Mouse (Mus musculus): ENCODE results near the gene Klri1. TPM values are rescaled to one million over a fixed set of nuclear protein-coding genes. Genes with fewer than 3 reads are reported as not detected.

Klri1 gene
- polyA plus RNA-seq (2012; rRNA removed) (0.09 TPM in 1 of 2 replicates, not detected in the other), polyA plus RNA-seq (2014; fragmentation: Nextera tagmentation; extraction: Ambion mirVana) (not detected in 2 replicates)

- Histone ChIP-seq H3K9me3 (ENCODE audit: control insufficient read depth, low read length) (no peaks in the 10 kb centered on the region), H3K4me1 (ENCODE audit: control insufficient read depth, insufficient read depth, low read length) (no peaks in the 10 kb centered on the region), H3K27ac (replicated peaks; ENCODE audit: low read depth, low read length) (no peak within 1 kb of the TSS), H3K9ac (ENCODE audit: low read depth, low read length, severe bottlenecking) (no peak within 1 kb of the TSS), H3K27me3 (ENCODE audit: control insufficient read depth, insufficient read depth, low read length) (no peaks in the 10 kb centered on the region), H3K4me2 (replicated peaks; ENCODE audit: low read depth, low read length, severe bottlenecking) (no peak within 1 kb of the TSS), H3K36me3 (ENCODE audit: control insufficient read depth, insufficient read depth, low read length) (no peaks in the 10 kb centered on the region), H3K4me3 (replicated peaks; ENCODE audit: low read length) (no peak within 1 kb of the TSS)
- WGBS, result 93% methylated on average over 4 of the region's 4 CpGs
- DNase-seq (ENCODE audit: low spot score), result no peak
- ATAC-seq (ENCODE audit: low FRiP score, low read depth), result no peak
- TF ChIP-seq POLR2A (IDR thresholded peaks at IDR 0.05; ENCODE audit: borderline replicate concordance, extremely low read depth, insufficient read depth, insufficient read length), result no peak
Observed at GRCm38 (mm10) chr6:129717032-129717431, at the start of gene Klri1. TSS of gene Klri1 (minus strand) at chr6:129717132.

DNA sequence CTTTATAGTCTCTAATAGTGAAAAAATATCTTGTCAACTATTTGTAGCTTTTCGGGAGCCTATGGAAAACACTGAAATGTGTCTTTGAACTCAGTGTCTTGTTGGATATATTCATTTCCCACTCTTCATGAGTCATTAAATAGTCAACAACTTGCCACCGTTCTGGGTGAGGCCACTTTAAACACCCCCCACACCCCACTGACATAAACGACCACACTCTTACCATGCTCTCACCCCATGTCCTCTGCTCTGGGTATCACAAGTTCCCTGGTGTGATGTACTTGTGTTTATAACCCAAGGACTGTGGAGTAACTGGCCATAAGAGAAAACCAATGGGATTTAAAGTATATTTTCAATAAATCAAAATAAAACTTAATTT lies 30.7 kb upstream of the Klri1 start:
- TF ChIP-seq POLR2A (IDR thresholded peaks at IDR 0.05; ENCODE audit: borderline replicate concordance, extremely low read depth, insufficient read depth, insufficient read length), result no peak
- no peaks in the 10 kb centered on the region for H3K36me3 ChIP-seq (ENCODE audit: control insufficient read depth, insufficient read depth, low read length)

GRCm38 (mm10) chr6:129747016-129747653 lies 30.2 kb upstream of the Klri1 start:
- Histone ChIP-seq H3K9me3 (ENCODE audit: control insufficient read depth, low read length) (no peaks in the 10 kb centered on the region; the same call in 1 of the 2 replicates), H3K4me2 (replicated peaks; ENCODE audit: low read depth, low read length, severe bottlenecking) (no peak overlapping the region), H3K4me1 (ENCODE audit: control insufficient read depth, insufficient read depth, low read length) (no peaks in the 10 kb centered on the region), H3K4me3 (replicated peaks; ENCODE audit: low read length) (no peak overlapping the region), H3K27me3 (ENCODE audit: control insufficient read depth, insufficient read depth, low read length) (no peaks in the 10 kb centered on the region), H3K27ac (replicated peaks; ENCODE audit: low read depth, low read length) (no peak overlapping the region), H3K36me3 (ENCODE audit: control insufficient read depth, insufficient read depth, low read length) (no peaks in the 10 kb centered on the region), H3K9ac (ENCODE audit: low read depth, low read length, severe bottlenecking) (no peak overlapping the region)
- no peak for ATAC-seq (ENCODE audit: low FRiP score, low read depth)
- no peak for DNase-seq (ENCODE audit: low spot score)
- 79% methylated on average over 4 of the region's 4 CpGs for WGBS
- no peak for TF ChIP-seq POLR2A (IDR thresholded peaks at IDR 0.05; ENCODE audit: borderline replicate concordance, extremely low read depth, insufficient read depth, insufficient read length)

More for the DNA sequence above, 30.7 kb upstream of the Klri1 start:
- Histone ChIP-seq H3K9me3 (ENCODE audit: control insufficient read depth, low read length) (no peaks in the 10 kb centered on the region; the same call in 1 of the 2 replicates), H3K4me1 (ENCODE audit: control insufficient read depth, insufficient read depth, low read length) (no peaks in the 10 kb centered on the region), H3K4me3 (replicated peaks; ENCODE audit: low read length) (no peak overlapping the region), H3K27me3 (ENCODE audit: control insufficient read depth, insufficient read depth, low read length) (no peaks in the 10 kb centered on the region), H3K4me2 (replicated peaks; ENCODE audit: low read depth, low read length, severe bottlenecking) (no peak overlapping the region), H3K27ac (replicated peaks; ENCODE audit: low read depth, low read length) (no peak overlapping the region), H3K9ac (ENCODE audit: low read depth, low read length, severe bottlenecking) (no peak overlapping the region)
- ATAC-seq (ENCODE audit: low FRiP score, low read depth) (no peak), DNase-seq (ENCODE audit: low spot score) (no peak)
- WGBS, result 79% methylated on average over 3 of the region's 3 CpGs

- Histone ChIP-seq H3K4me1 (ENCODE audit: control insufficient read depth, insufficient read depth, low read length) (no peaks in the 10 kb centered on the region), H3K27me3 (ENCODE audit: control insufficient read depth, insufficient read depth, low read length) (no peaks in the 10 kb centered on the region), H3K9me3 (ENCODE audit: control insufficient read depth, low read length) (no peaks in the 10 kb centered on the region; the same call in 1 of the 2 replicates), H3K4me2 (replicated peaks; ENCODE audit: low read depth, low read length, severe bottlenecking) (no peak overlapping the region), H3K9ac (ENCODE audit: low read depth, low read length, severe bottlenecking) (no peak overlapping the region), H3K4me3 (replicated peaks; ENCODE audit: low read length) (no peak overlapping the region), H3K36me3 (ENCODE audit: control insufficient read depth, insufficient read depth, low read length) (no peaks in the 10 kb centered on the region), H3K27ac (replicated peaks; ENCODE audit: low read depth, low read length) (no peak overlapping the region)
- DNase-seq (ENCODE audit: low spot score) (no peak), ATAC-seq (ENCODE audit: low FRiP score, low read depth) (no peak)
- WGBS, result 58% methylated on average over 3 of the region's 3 CpGs
- no peak for TF ChIP-seq POLR2A (IDR thresholded peaks at IDR 0.05; ENCODE audit: borderline replicate concordance, extremely low read depth, insufficient read depth, insufficient read length)
Observed at GRCm38 (mm10) chr6:129746151-129746550, 29.2 kb upstream of the Klri1 start.

GRCm38 (mm10) chr6:129740069-129740721 lies 23.3 kb upstream of the Klri1 start, which contains the start of gene Klri2:
TSS of gene Klri2 (minus strand) at chr6:129740484.
- Histone ChIP-seq H3K4me1 (ENCODE audit: control insufficient read depth, insufficient read depth, low read length) (no peaks in the 10 kb centered on the region), H3K4me3 (replicated peaks; ENCODE audit: low read length) (no peak within 1 kb of the TSS), H3K9ac (ENCODE audit: low read depth, low read length, severe bottlenecking) (no peak within 1 kb of the TSS), H3K9me3 (ENCODE audit: control insufficient read depth, low read length) (no peaks in the 10 kb centered on the region), H3K27me3 (ENCODE audit: control insufficient read depth, insufficient read depth, low read length) (no peaks in the 10 kb centered on the region), H3K27ac (replicated peaks; ENCODE audit: low read depth, low read length) (no peak within 1 kb of the TSS), H3K4me2 (replicated peaks; ENCODE audit: low read depth, low read length, severe bottlenecking) (no peak within 1 kb of the TSS), H3K36me3 (ENCODE audit: control insufficient read depth, insufficient read depth, low read length) (no peaks in the 10 kb centered on the region)
- no peak for TF ChIP-seq POLR2A (IDR thresholded peaks at IDR 0.05; ENCODE audit: borderline replicate concordance, extremely low read depth, insufficient read depth, insufficient read length)
- no peak for ATAC-seq (ENCODE audit: low FRiP score, low read depth)
- 67% methylated on average over 2 of the region's 2 CpGs for WGBS
- DNase-seq (ENCODE audit: low spot score), result no peak

Data from limb, embryonic 14.5 days (tissue).